Comparison of ENCODE assay signal across 20 mouse cellular contexts in the genomic region with DNA sequence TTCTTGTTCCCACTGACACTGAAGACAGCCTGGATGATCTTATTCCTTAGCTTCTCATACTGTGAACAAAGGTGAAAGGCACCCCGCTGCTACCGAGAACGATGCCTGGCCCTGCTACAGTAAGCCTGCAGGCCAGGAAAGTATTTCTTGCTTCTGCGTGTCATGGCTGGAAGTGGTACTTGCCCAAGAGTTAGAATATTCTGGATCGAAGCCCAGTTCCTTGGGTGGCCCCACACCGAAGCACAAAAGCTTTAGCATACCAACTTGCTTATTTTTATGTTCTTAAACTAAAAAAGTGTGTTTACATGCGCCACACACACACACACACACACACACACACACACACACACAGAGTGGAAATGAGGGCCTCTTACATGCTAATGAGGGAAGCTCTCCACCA. TPM values are rescaled to one million over a fixed set of nuclear protein-coding genes. Genes with fewer than 3 reads are reported as not detected.
A peak's percentile ranks its signal among the peaks of the same experiment; 100 is the strongest.
DNase-seq lines count a peak whose midpoint lies in the region; ATAC-seq and TF ChIP-seq lines count a peak whose summit lies in the region.
"Had no signal": no experiment of that assay in that cellular context is flagged by ENCODE, and none has a peak within 500 bp of the region (broad histone marks: within the 10 kb centered on the region; RNA-seq: fewer than 3 reads in every experiment).

No protein-coding gene starts in this region.

- 55% methylated on average over 7 of the region's 7 CpGs for WGBS in limb, embryonic 15.5 days
- WGBS in limb, embryonic 10.5 days, result 83% methylated on average over 7 of the region's 7 CpGs
- WGBS in lung, embryonic 14.5 days, result 67% methylated on average over 7 of the region's 7 CpGs
- WGBS in embryonic facial prominence, embryonic 14.5 days, result 75% methylated on average over 7 of the region's 7 CpGs
- 52% methylated on average over 7 of the region's 7 CpGs for WGBS in stomach, postnatal 0 days

- ATAC-seq in limb, embryonic 15.5 days (ENCODE audit: insufficient number of reproducible peaks, low FRiP score, low TSS enrichment, low read depth), result no peak
- ATAC-seq in lung, embryonic 14.5 days (ENCODE audit: insufficient read depth), result no peak
- no peak for ATAC-seq in embryonic facial prominence, embryonic 14.5 days (ENCODE audit: low read depth)
- no peak for ATAC-seq in stomach, postnatal 0 days (ENCODE audit: low FRiP score, low TSS enrichment)
- ATAC-seq: forebrain, embryonic 13.5 days; forebrain, postnatal 0 days had no signal

- TF ChIP-seq CTCF in lung, embryonic 14.5 days (IDR thresholded peaks at IDR 0.05; ENCODE audit: low read depth), result no peak
- no peak for TF ChIP-seq CTCF in stomach, postnatal 0 days (IDR thresholded peaks at IDR 0.05; ENCODE audit: low read depth)

- no peaks in the 10 kb centered on the region for H3K36me3 ChIP-seq in limb, embryonic 15.5 days
- no peaks in the 10 kb centered on the region for H3K36me3 ChIP-seq in limb, embryonic 10.5 days
- no peaks in the 10 kb centered on the region for H3K36me3 ChIP-seq in lung, embryonic 14.5 days (ENCODE audit: insufficient read depth)
- H3K36me3 ChIP-seq in embryonic facial prominence, embryonic 14.5 days (ENCODE audit: control insufficient read depth, insufficient read depth, low read length), result no peaks in the 10 kb centered on the region
- no peaks in the 10 kb centered on the region for H3K36me3 ChIP-seq in stomach, postnatal 0 days (ENCODE audit: control insufficient read depth, insufficient read depth, low read length)
- H3K36me3 ChIP-seq: hindbrain, embryonic 15.5 days had no signal

- no peak overlapping the region for H3K4me2 ChIP-seq in limb, embryonic 15.5 days
- no peak overlapping the region for H3K4me2 ChIP-seq in lung, embryonic 14.5 days
- H3K4me2 ChIP-seq in embryonic facial prominence, embryonic 14.5 days (ENCODE audit: low read depth, low read length), result no peak overlapping the region
- no peak overlapping the region for H3K4me2 ChIP-seq in stomach, postnatal 0 days (replicated peaks; ENCODE audit: low read depth)
- H3K4me2 ChIP-seq: forebrain, embryonic 13.5 days; heart, embryonic 12.5 days; hindbrain, embryonic 15.5 days had no signal

- H3K4me3 ChIP-seq in limb, embryonic 15.5 days, result no peak overlapping the region
- no peak overlapping the region for H3K4me3 ChIP-seq in limb, embryonic 10.5 days
- no peak overlapping the region for H3K4me3 ChIP-seq in lung, embryonic 14.5 days (ENCODE audit: low read depth, low read length)
- no peak overlapping the region for H3K4me3 ChIP-seq in embryonic facial prominence, embryonic 14.5 days (ENCODE audit: low read depth, low read length)
- H3K4me3 ChIP-seq in stomach, postnatal 0 days (ENCODE audit: low read depth, low read length), result no peak overlapping the region
- H3K4me3 ChIP-seq: forebrain, embryonic 13.5 days; heart, adult 2 months; heart, embryonic 12.5 days; hindbrain, embryonic 15.5 days had no signal

- no peaks in the 10 kb centered on the region for H3K9me3 ChIP-seq in limb, embryonic 15.5 days
- no peaks in the 10 kb centered on the region for H3K9me3 ChIP-seq in limb, embryonic 10.5 days (replicated peaks)
- no peaks in the 10 kb centered on the region for H3K9me3 ChIP-seq in lung, embryonic 14.5 days (ENCODE audit: low read depth, low read length)
- H3K9me3 ChIP-seq in embryonic facial prominence, embryonic 14.5 days (ENCODE audit: control insufficient read depth, low read length), result no peaks in the 10 kb centered on the region
- no peaks in the 10 kb centered on the region for H3K9me3 ChIP-seq in stomach, postnatal 0 days (ENCODE audit: control insufficient read depth, low read length)
- H3K9me3 ChIP-seq: forebrain, embryonic 13.5 days; heart, embryonic 12.5 days; hindbrain, embryonic 15.5 days had no signal

- H3K27me3 ChIP-seq in limb, embryonic 15.5 days, result peaks cover 41% of the 10 kb centered on the region
- H3K27me3 ChIP-seq in limb, embryonic 10.5 days (ENCODE audit: low read depth, poor library complexity, severe bottlenecking), result peaks cover 51% of the 10 kb centered on the region
- peaks cover 3% of the 10 kb centered on the region; the same call in 1 of the 2 replicates for H3K27me3 ChIP-seq in lung, embryonic 14.5 days (ENCODE audit: insufficient read depth, low read length)
- peaks cover 4% of the 10 kb centered on the region; the same call in 1 of the 2 replicates for H3K27me3 ChIP-seq in embryonic facial prominence, embryonic 14.5 days (replicated peaks; ENCODE audit: control insufficient read depth, insufficient read depth, low read length)
- no peaks in the 10 kb centered on the region for H3K27me3 ChIP-seq in stomach, postnatal 0 days (ENCODE audit: control insufficient read depth, insufficient read depth, low read length)

- H3K4me1 ChIP-seq in limb, embryonic 15.5 days, result peaks cover 22% of the 10 kb centered on the region
- H3K4me1 ChIP-seq in limb, embryonic 10.5 days, result peaks cover 23% of the 10 kb centered on the region
- H3K4me1 ChIP-seq in lung, embryonic 14.5 days (ENCODE audit: insufficient read depth), result peaks cover 10% of the 10 kb centered on the region
- no peaks in the 10 kb centered on the region for H3K4me1 ChIP-seq in embryonic facial prominence, embryonic 14.5 days (ENCODE audit: control insufficient read depth, insufficient read depth, low read length)
- peaks cover 7% of the 10 kb centered on the region for H3K4me1 ChIP-seq in stomach, postnatal 0 days (replicated peaks; ENCODE audit: control insufficient read depth, insufficient read depth)

- 0 out of 2 replicates have a peak overlapping the region, but pooled peaks have one; percentile 17 for H3K27ac ChIP-seq in limb, embryonic 15.5 days
- H3K27ac ChIP-seq in limb, embryonic 10.5 days, result no peak overlapping the region
- no peak overlapping the region for H3K27ac ChIP-seq in lung, embryonic 14.5 days (ENCODE audit: low read depth)
- no peak overlapping the region for H3K27ac ChIP-seq in embryonic facial prominence, embryonic 14.5 days (replicated peaks; ENCODE audit: low read depth, low read length)
- H3K27ac ChIP-seq in stomach, postnatal 0 days (replicated peaks), result 0 out of 2 replicates have a peak overlapping the region, but pooled peaks have one; percentile 24
- H3K27ac ChIP-seq: forebrain, embryonic 13.5 days; heart, adult 2 months; hindbrain, embryonic 15.5 days had no signal

- TF ChIP-seq EP300 in stomach, postnatal 0 days (optimal IDR thresholded peaks at IDR 0.05), result no peak

- no peak for DNase-seq in limb, embryonic 10.5 days (ENCODE audit: low spot score)
- peak; percentile 30 for DNase-seq in lung, embryonic 14.5 days
- no peak for DNase-seq in lung, postnatal 36 days
- DNase-seq in embryonic facial prominence, embryonic 14.5 days (ENCODE audit: low spot score), result peak; percentile 63
- DNase-seq in stomach, postnatal 0 days (ENCODE audit: low spot score), result no peak
- no peak for DNase-seq in MN1 (ENCODE audit: low spot score)
- DNase-seq: cerebellum, adult 11-12 months; cerebellum, adult 9-10 months; cerebellum, postnatal 25 days; forebrain, postnatal 0 days; gastrocnemius, postnatal 14 days; heart, adult 2 months; heart, postnatal 36 days had no signal

- H3K9ac ChIP-seq in limb, embryonic 15.5 days, result no peak overlapping the region
- H3K9ac ChIP-seq in lung, embryonic 14.5 days, result no peak overlapping the region
- H3K9ac ChIP-seq in embryonic facial prominence, embryonic 14.5 days (ENCODE audit: low read depth, low read length), result no peak overlapping the region
- H3K9ac ChIP-seq in stomach, postnatal 0 days (ENCODE audit: low read length), result no peak overlapping the region
- H3K9ac ChIP-seq: forebrain, embryonic 13.5 days; forebrain, postnatal 0 days; heart, embryonic 12.5 days; hindbrain, embryonic 15.5 days had no signal

RNA-seq across cellular contexts. Expression of a gene that starts 2.0 kb away (rescaled TPM):
- 17.6 and 24.6 TPM in 2 replicates for polyA plus RNA-seq in limb, embryonic 15.5 days (2015; fragmentation: Nextera tagmentation; extraction: Ambion mirVana)
- 12.7 and 27.4 TPM in 2 replicates for polyA plus RNA-seq in limb, embryonic 10.5 days (2016; fragmentation: Nextera tagmentation; extraction: Ambion mirVana)
- 33.3 and 37.2 TPM in 2 replicates for polyA plus RNA-seq in lung, embryonic 14.5 days (2014; fragmentation: Nextera tagmentation; extraction: Ambion mirVana)
- polyA plus RNA-seq in embryonic facial prominence, embryonic 14.5 days (2014; fragmentation: Nextera tagmentation; extraction: Ambion mirVana), result 34.3 TPM in 2 replicates
- polyA plus RNA-seq in stomach, postnatal 0 days (2015; fragmentation: Nextera tagmentation; extraction: Ambion mirVana), result 29.8 and 31.2 TPM in 2 replicates

RNA-seq across cellular contexts. Expression of a gene that starts 14.4 kb away (rescaled TPM):
- not detected in 2 replicates for polyA plus RNA-seq in limb, embryonic 15.5 days (2015; fragmentation: Nextera tagmentation; extraction: Ambion mirVana)
- not detected in 2 replicates for polyA plus RNA-seq in limb, embryonic 10.5 days (2016; fragmentation: Nextera tagmentation; extraction: Ambion mirVana)
- polyA plus RNA-seq in lung, embryonic 14.5 days (2014; fragmentation: Nextera tagmentation; extraction: Ambion mirVana), result 0.08 TPM in 1 of 2 replicates, not detected in the other
- 0.09 TPM in 1 of 2 replicates, not detected in the other for polyA plus RNA-seq in embryonic facial prominence, embryonic 14.5 days (2014; fragmentation: Nextera tagmentation; extraction: Ambion mirVana)
- polyA plus RNA-seq in stomach, postnatal 0 days (2015; fragmentation: Nextera tagmentation; extraction: Ambion mirVana), result 0.07 TPM in 1 of 2 replicates, not detected in the other
- polyA plus RNA-seq: cortical plate, adult 2 months; forebrain, embryonic 13.5 days; forebrain, postnatal 0 days; heart, adult 2 months; heart, embryonic 16.5 days; hindbrain, embryonic 11.5 days; hindbrain, embryonic 15.5 days had no signal

RNA-seq across cellular contexts. Expression of a gene that starts 16.5 kb away (rescaled TPM):
- polyA plus RNA-seq in limb, embryonic 15.5 days (2015; fragmentation: Nextera tagmentation; extraction: Ambion mirVana), result 14.7 and 17.1 TPM in 2 replicates
- 28.3 and 32.2 TPM in 2 replicates for polyA plus RNA-seq in limb, embryonic 10.5 days (2016; fragmentation: Nextera tagmentation; extraction: Ambion mirVana)
- 13.2 and 13.6 TPM in 2 replicates for polyA plus RNA-seq in lung, embryonic 14.5 days (2014; fragmentation: Nextera tagmentation; extraction: Ambion mirVana)
- polyA plus RNA-seq in embryonic facial prominence, embryonic 14.5 days (2014; fragmentation: Nextera tagmentation; extraction: Ambion mirVana), result 11.6 and 11.9 TPM in 2 replicates
- polyA plus RNA-seq in stomach, postnatal 0 days (2015; fragmentation: Nextera tagmentation; extraction: Ambion mirVana), result 10.6 and 12.5 TPM in 2 replicates

RNA-seq across cellular contexts. Expression of a gene that starts 53.1 kb away (rescaled TPM):
- 13.7 and 16.1 TPM in 2 replicates for polyA plus RNA-seq in limb, embryonic 15.5 days (2015; fragmentation: Nextera tagmentation; extraction: Ambion mirVana)
- 21.0 and 22.3 TPM in 2 replicates for polyA plus RNA-seq in limb, embryonic 10.5 days (2016; fragmentation: Nextera tagmentation; extraction: Ambion mirVana)
- polyA plus RNA-seq in lung, embryonic 14.5 days (2014; fragmentation: Nextera tagmentation; extraction: Ambion mirVana), result 18.9 and 21.4 TPM in 2 replicates
- polyA plus RNA-seq in embryonic facial prominence, embryonic 14.5 days (2014; fragmentation: Nextera tagmentation; extraction: Ambion mirVana), result 14.2 and 15.2 TPM in 2 replicates
- polyA plus RNA-seq in stomach, postnatal 0 days (2015; fragmentation: Nextera tagmentation; extraction: Ambion mirVana), result 4.6 and 4.9 TPM in 2 replicates

RNA-seq across cellular contexts. Expression of a gene that starts 53.1 kb away (rescaled TPM):
- 11.4 and 12.6 TPM in 2 replicates for polyA plus RNA-seq in limb, embryonic 15.5 days (2015; fragmentation: Nextera tagmentation; extraction: Ambion mirVana)
- 14.8 TPM in 2 replicates for polyA plus RNA-seq in limb, embryonic 10.5 days (2016; fragmentation: Nextera tagmentation; extraction: Ambion mirVana)
- polyA plus RNA-seq in lung, embryonic 14.5 days (2014; fragmentation: Nextera tagmentation; extraction: Ambion mirVana), result 11.1 and 12.4 TPM in 2 replicates
- polyA plus RNA-seq in embryonic facial prominence, embryonic 14.5 days (2014; fragmentation: Nextera tagmentation; extraction: Ambion mirVana), result 7.3 and 10.1 TPM in 2 replicates
- 5.8 and 6.0 TPM in 2 replicates for polyA plus RNA-seq in stomach, postnatal 0 days (2015; fragmentation: Nextera tagmentation; extraction: Ambion mirVana)

Comparison
In these comparisons a context has a peak if more than half of its experiments do, and no peak if none do; other contexts are left out.
1. H3K27ac ChIP-seq: peak in limb, embryonic 15.5 days (single experiment) and stomach, postnatal 0 days (single experiment); none in limb, embryonic 10.5 days (single experiment), lung, embryonic 14.5 days (single experiment) and embryonic facial prominence, embryonic 14.5 days (single experiment).
2. DNase-seq: peak in lung, embryonic 14.5 days (single experiment) and embryonic facial prominence, embryonic 14.5 days (single experiment); none in limb, embryonic 10.5 days (single experiment), lung, postnatal 36 days (single experiment), stomach, postnatal 0 days (single experiment) and MN1 (single experiment).